Mouse (Mus musculus): ENCODE data around the gene Fbxl16. TPM values are rescaled to one million over a fixed set of nuclear protein-coding genes. Genes with fewer than 3 reads are reported as not detected.

The Fbxl16 gene
- polyA plus RNA-seq, 1 experiment from 2014 or later, result 29.1 TPM

DNA sequence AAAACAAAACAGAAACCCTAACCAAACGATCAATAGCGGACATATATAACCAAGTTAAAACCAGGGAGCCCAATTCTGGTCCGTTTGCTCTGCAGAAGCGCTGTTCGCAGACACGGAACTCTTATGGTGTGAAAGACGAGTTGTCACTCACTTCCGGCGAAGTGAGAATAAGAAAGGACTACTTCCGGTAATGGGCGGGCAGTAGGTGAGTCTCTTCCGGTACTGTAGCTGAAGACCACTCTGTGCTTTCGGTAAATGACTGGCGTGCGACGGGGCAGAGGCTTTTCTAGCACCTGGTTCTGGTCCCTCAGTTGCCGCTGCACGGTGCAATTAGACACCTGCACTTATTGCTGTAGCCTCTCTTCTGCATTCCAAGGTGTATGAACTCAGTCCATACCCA is 14.6 kb downstream of the Fbxl16 start, which contains the start of gene Wdr24:
TSS of gene Wdr24 (plus strand) at position 176 of the 400 bp plus-strand sequence.
- H3K27me3 ChIP-seq, result peaks cover 20% of the 10 kb centered on the region
- WGBS, result under 1% methylated on average over 18 of the region's 18 CpGs
- H3K9me3 ChIP-seq, result no peaks in the 10 kb centered on the region
- H3K4me2 ChIP-seq, result peak within 1 kb of the TSS; percentile 92
- H3K4me1 ChIP-seq (replicated peaks), result peaks cover 55% of the 10 kb centered on the region
- H3K27ac ChIP-seq, result peak within 1 kb of the TSS; percentile 66
- H3K9ac ChIP-seq, result peak within 1 kb of the TSS; percentile 87
- peak within 1 kb of the TSS; percentile 61 for H3K4me3 ChIP-seq
- peak; percentile 56; the same call in 1 of the 2 replicates for ATAC-seq (ENCODE audit: low FRiP score)
- peaks cover 48% of the 10 kb centered on the region for H3K36me3 ChIP-seq

GRCm38 (mm10) chr17:25824362-25825142 is 15.7 kb downstream of the Fbxl16 start:
- Histone ChIP-seq H3K4me2 (peak overlapping the region; percentile 92), H3K36me3 (peaks cover 38% of the 10 kb centered on the region), H3K4me1 (replicated peaks) (peaks cover 58% of the 10 kb centered on the region), H3K9ac (peak overlapping the region; percentile 87), H3K27ac (no peak overlapping the region), H3K27me3 (peaks cover 9% of the 10 kb centered on the region), H3K4me3 (peak overlapping the region; percentile 61), H3K9me3 (no peaks in the 10 kb centered on the region)
- WGBS, result 76% methylated on average over 17 of the region's 17 CpGs
- ATAC-seq (ENCODE audit: low FRiP score), result no peak

- H3K9ac ChIP-seq, result 0 out of 2 replicates have a peak overlapping the region, but pooled peaks have one; percentile 8
- no peak overlapping the region for H3K27ac ChIP-seq
- no peaks in the 10 kb centered on the region for H3K9me3 ChIP-seq
- WGBS, result 90% methylated on average over 6 of the region's 6 CpGs
- H3K4me2 ChIP-seq, result peak overlapping the region; percentile 92; the same call in 1 of the 2 replicates
- H3K36me3 ChIP-seq, result peaks cover 38% of the 10 kb centered on the region
- peaks cover 2% of the 10 kb centered on the region; the same call in 1 of the 2 replicates for H3K27me3 ChIP-seq
- H3K4me1 ChIP-seq (replicated peaks), result peaks cover 66% of the 10 kb centered on the region
- no peak overlapping the region for H3K4me3 ChIP-seq
- ATAC-seq (ENCODE audit: low FRiP score), result no peak
Observed at GRCm38 (mm10) chr17:25825311-25825710, 16.4 kb downstream of the Fbxl16 start.

GRCm38 (mm10) chr17:25825984-25826570 is 17.2 kb downstream of the Fbxl16 start:
- Histone ChIP-seq H3K4me2 (no peak overlapping the region), H3K27me3 (no peaks in the 10 kb centered on the region), H3K9me3 (no peaks in the 10 kb centered on the region), H3K4me3 (no peak overlapping the region), H3K27ac (no peak overlapping the region), H3K4me1 (replicated peaks) (peaks cover 73% of the 10 kb centered on the region), H3K36me3 (peaks cover 44% of the 10 kb centered on the region), H3K9ac (0 out of 2 replicates have a peak overlapping the region, but pooled peaks have one; percentile 8)
- no peak for ATAC-seq (ENCODE audit: low FRiP score)
- WGBS, result 96% methylated on average over 27 of the region's 27 CpGs

DNA sequence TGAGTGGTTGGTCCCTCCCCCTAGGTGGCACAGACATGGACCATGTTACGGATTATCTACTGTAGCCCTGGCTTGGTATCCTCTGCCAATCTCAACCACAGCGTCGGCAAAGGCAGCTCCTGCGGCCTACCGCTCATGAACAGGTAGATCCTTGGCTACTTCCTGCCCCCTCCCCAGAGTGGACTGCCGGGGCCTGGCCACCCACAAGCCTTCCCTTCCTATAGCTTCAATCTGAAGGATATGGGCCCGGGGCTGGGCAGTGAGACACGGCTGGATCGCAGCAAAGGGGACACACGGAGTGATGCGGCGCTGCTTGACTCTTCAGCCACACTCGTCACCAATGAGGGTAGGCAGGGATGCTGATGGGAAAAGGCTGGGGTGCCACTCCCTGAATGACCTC is 18.1 kb downstream of the Fbxl16 start:
- H3K4me1 ChIP-seq (replicated peaks), result peaks cover 82% of the 10 kb centered on the region
- no peak overlapping the region for H3K4me3 ChIP-seq
- H3K9me3 ChIP-seq, result no peaks in the 10 kb centered on the region
- H3K36me3 ChIP-seq, result peaks cover 51% of the 10 kb centered on the region
- H3K27ac ChIP-seq, result no peak overlapping the region
- H3K27me3 ChIP-seq, result no peaks in the 10 kb centered on the region
- 0 out of 2 replicates have a peak overlapping the region, but pooled peaks have one; percentile 13 for H3K9ac ChIP-seq
- no peak overlapping the region for H3K4me2 ChIP-seq
- no peak for ATAC-seq (ENCODE audit: low FRiP score)
- 97% methylated on average over 13 of the region's 13 CpGs for WGBS

DNA sequence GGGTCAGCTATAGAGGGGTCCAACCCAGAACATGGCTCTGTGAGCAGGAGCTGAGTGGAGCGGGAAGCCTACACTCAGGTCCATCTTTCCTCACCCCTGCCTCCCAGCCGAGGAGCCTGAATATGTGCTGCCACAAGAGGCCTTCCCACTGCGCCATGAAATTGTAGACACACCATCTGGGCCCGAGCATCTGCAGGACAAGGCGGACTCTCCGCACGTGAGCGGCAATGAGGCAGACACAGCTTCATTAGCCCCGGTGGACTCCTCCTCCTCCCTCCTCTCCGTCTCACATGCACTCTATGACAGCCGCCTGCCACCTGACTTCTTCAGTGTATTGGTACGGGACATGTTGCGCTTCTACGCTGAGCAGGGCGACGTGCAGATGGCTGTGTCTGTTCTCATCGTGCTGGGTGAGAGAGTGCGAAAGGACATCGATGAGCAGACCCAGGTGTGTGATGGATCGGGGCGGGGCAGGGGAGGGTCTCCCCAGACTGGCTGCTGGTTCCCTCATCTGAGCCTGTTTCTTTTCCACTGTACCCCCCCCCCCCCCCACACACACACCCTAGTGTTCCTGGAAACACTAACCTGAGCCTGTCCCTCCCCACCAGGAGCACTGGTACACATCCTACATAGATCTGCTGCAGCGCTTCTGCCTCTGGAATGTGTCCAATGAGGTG is 18.8 kb downstream of the Fbxl16 start:
- no peak overlapping the region for H3K4me3 ChIP-seq
- H3K36me3 ChIP-seq, result peaks cover 51% of the 10 kb centered on the region
- peaks cover 85% of the 10 kb centered on the region for H3K4me1 ChIP-seq (replicated peaks)
- 87% methylated on average over 22 of the region's 22 CpGs for WGBS
- H3K9me3 ChIP-seq, result no peaks in the 10 kb centered on the region
- H3K4me2 ChIP-seq, result peak overlapping the region; percentile 92; the same call in 1 of the 2 replicates
- no peaks in the 10 kb centered on the region for H3K27me3 ChIP-seq
- H3K9ac ChIP-seq, result peak overlapping the region; percentile 89
- ATAC-seq (ENCODE audit: low FRiP score), result no peak
- H3K27ac ChIP-seq, result no peak overlapping the region; the same call in 1 of the 2 replicates

GRCm38 (mm10) chr17:25828223-25828594 is 19.3 kb downstream of the Fbxl16 start:
- no peak for ATAC-seq (ENCODE audit: low FRiP score)
- Histone ChIP-seq H3K4me2 (peak overlapping the region; percentile 92), H3K9me3 (no peaks in the 10 kb centered on the region), H3K4me3 (peak overlapping the region; percentile 67), H3K27ac (peak overlapping the region; percentile 95), H3K27me3 (no peaks in the 10 kb centered on the region), H3K4me1 (replicated peaks) (peaks cover 82% of the 10 kb centered on the region), H3K9ac (peak overlapping the region; percentile 89), H3K36me3 (peaks cover 51% of the 10 kb centered on the region)
- 84% methylated on average over 8 of the region's 8 CpGs for WGBS

DNA sequence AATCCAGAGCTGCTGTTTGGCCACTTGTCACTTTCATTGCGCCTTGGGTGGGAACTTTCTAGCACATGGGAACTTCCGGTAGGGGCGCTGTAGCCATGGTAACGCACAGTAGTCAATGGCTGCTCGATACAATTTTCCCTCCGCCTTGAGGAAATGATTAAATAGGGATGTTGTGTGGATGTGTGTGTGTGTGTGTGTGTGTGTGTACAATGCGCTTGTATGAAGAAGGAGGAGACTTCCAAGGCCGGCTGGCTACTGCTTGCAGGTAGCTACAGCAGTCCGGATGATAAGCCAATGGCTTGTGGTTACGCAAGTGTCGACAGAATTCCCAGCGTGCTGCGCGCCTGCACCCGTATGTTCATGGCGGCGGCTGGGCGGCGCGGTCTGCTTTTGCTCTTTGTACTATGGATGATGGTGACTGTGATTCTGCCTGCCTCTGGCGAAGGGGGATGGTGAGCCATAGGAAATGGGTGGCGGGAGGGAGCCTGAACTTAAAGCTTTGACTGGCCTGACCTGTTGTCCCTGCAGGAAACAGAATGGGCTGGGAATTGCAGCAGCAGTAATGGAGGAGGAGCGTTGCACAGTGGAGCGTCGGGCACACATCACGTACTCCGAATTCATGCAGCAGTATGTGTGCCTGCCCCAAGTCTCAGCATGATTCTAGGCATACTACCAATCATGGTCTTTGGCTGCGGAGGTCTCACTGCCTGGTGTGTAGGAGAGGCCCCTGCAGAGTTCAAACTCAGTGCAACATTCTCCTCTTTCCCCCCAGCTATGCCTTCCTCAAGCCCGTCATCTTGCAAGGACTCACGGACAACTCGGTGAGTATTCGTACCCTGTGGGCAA is 20.1 kb downstream of the Fbxl16 start, which contains the start of gene Jmjd8:
TSS of gene Jmjd8 (plus strand) at position 156 of the 846 bp plus-strand sequence.
- Histone ChIP-seq H3K9ac (peak within 1 kb of the TSS; percentile 89), H3K9me3 (no peaks in the 10 kb centered on the region), H3K27ac (peak within 1 kb of the TSS; percentile 95), H3K4me3 (peak within 1 kb of the TSS; percentile 67), H3K4me2 (peak within 1 kb of the TSS; percentile 92), H3K27me3 (no peaks in the 10 kb centered on the region), H3K36me3 (peaks cover 51% of the 10 kb centered on the region), H3K4me1 (replicated peaks) (peaks cover 85% of the 10 kb centered on the region)
- WGBS, result 1% methylated on average over 32 of the region's 32 CpGs
- peak; percentile 60 for ATAC-seq (ENCODE audit: low FRiP score)

DNA sequence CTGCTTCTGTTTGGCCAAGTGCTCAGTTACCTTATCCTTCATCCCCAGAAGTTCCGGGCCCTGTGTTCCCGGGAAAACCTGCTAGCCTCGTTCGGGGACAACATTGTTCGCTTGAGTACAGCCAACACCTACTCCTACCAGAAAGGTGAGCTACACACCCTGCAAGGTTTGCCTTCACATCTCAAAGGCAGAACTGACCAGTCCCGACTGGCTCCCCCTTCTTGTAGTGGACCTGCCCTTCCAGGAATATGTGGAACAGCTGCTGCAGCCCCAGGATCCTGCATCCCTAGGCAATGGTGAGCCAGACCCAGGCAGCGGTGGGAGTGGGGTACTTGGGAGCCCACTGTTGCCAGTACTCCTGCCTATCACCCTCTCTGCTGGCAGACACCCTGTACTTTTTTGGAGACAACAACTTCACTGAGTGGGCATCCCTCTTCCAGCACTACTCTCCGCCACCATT is 20.7 kb downstream of the Fbxl16 start:
- Histone ChIP-seq H3K36me3 (peaks cover 51% of the 10 kb centered on the region), H3K4me2 (peak overlapping the region; percentile 92), H3K27me3 (no peaks in the 10 kb centered on the region), H3K9ac (peak overlapping the region; percentile 89), H3K27ac (peak overlapping the region; percentile 95), H3K9me3 (no peaks in the 10 kb centered on the region), H3K4me3 (peak overlapping the region; percentile 67), H3K4me1 (replicated peaks) (peaks cover 85% of the 10 kb centered on the region)
- no peak for ATAC-seq (ENCODE audit: low FRiP score)
- WGBS, result 40% methylated on average over 8 of the region's 8 CpGs

- ATAC-seq (ENCODE audit: low FRiP score), result no peak
- H3K4me1 ChIP-seq (replicated peaks), result peaks cover 85% of the 10 kb centered on the region
- H3K4me3 ChIP-seq, result peak overlapping the region; percentile 67
- peak overlapping the region; percentile 89; the same call in 1 of the 2 replicates for H3K9ac ChIP-seq
- no peaks in the 10 kb centered on the region for H3K27me3 ChIP-seq
- 0 out of 2 replicates have a peak overlapping the region, but pooled peaks have one; percentile 95 for H3K27ac ChIP-seq
- H3K9me3 ChIP-seq, result no peaks in the 10 kb centered on the region
- H3K36me3 ChIP-seq, result peaks cover 58% of the 10 kb centered on the region
- WGBS, result 90% methylated on average over 4 of the region's 4 CpGs
- peak overlapping the region; percentile 92 for H3K4me2 ChIP-seq
Observed at GRCm38 (mm10) chr17:25830200-25830753, 21.4 kb downstream of the Fbxl16 start.

Measured in hindbrain, embryonic 13.5 days (tissue).